Mouse (Mus musculus): ENCODE measurements around the gene Gnpat. TPM values are rescaled to one million over a fixed set of nuclear protein-coding genes. Genes with fewer than 3 reads are reported as not detected.

Gnpat gene
- total RNA-seq, 1 experiment from 2014 or later, result 77.0 TPM

DNA sequence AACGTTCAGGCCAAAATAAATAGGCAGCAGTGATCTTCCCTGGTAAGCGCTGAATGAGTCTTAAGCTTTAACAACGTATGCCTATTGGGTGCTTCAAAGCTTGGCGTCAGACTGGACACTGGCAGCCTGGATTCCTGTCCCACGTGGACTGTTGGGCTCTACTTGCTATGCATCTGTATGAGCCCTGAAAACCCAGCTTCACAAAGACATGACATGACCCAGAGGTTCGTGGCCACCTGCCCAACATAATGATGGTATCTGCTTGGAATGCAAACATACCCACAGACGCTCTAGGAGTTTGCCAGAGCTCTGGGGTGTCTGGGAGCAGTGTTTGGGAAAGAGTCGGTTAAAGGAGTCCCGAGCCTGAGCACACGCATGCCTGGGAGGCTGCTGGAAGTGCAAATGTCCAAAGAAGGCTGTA, 63.5 kb downstream of the Gnpat start:
- no peak for ATAC-seq (ENCODE audit: extremely low read depth, insufficient number of reproducible peaks, low FRiP score, poor library complexity, severe bottlenecking)

DNA sequence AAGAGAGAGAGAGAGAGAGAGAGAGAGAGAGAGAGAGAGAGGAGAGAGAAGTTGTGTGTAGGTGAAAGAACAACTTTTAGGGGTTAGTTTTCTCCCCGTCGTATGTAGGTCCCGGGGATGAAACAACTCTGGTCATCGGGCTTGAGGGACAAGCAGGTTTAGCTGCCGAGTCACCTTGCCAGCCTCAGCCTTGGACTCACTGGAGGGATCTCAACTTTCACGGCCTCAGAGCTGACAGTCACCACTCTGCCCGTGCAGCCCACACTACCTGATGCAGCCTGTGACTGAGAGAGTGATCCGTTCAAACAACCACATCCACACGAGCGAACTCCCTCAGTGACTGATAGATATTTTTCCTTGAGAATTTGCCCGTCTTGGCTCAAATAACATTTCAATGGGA, 66.2 kb downstream of the Gnpat start:
- no peak for ATAC-seq (ENCODE audit: extremely low read depth, insufficient number of reproducible peaks, low FRiP score, poor library complexity, severe bottlenecking)

DNA sequence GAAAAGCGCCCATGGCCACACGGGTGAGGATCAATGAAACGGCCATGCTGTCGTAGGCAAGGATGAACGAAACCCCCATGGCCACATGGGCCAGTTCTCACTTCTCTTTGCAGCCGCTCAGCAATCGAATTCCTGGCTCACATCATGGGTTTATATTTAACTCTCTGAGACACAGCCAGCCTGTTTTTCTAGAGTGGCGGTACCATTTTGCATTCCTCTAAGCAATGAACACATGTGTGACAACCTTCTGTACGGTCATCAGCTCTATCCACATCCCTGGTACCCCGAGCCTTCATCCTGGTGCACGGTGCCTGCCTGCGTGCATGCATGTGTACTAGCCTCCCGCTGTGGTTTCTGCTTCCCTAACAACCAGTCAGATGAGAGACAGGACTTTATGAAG, 67.3 kb downstream of the Gnpat start:
- no peak for ATAC-seq (ENCODE audit: extremely low read depth, insufficient number of reproducible peaks, low FRiP score, poor library complexity, severe bottlenecking)

DNA sequence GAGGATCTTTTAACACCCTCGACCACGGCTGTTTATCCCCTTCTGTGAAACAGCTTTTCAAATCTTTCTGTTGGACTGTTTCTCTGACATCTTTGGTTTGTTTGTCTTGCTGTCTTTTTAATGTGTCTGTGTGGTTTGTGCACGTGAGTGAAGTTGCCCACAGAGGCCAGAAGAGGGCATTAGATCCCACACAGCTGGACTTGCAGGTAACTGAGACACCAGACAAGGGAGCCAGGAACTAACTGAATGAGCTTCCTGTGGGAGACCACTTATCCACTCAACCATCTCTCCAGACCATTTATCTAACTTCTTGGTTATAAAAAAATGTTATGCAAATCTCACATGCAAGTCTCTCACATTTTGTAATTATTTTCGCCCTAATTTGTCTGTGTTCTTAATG, 67.8 kb downstream of the Gnpat start:
- ATAC-seq (ENCODE audit: extremely low read depth, insufficient number of reproducible peaks, low FRiP score, poor library complexity, severe bottlenecking), result no peak

DNA sequence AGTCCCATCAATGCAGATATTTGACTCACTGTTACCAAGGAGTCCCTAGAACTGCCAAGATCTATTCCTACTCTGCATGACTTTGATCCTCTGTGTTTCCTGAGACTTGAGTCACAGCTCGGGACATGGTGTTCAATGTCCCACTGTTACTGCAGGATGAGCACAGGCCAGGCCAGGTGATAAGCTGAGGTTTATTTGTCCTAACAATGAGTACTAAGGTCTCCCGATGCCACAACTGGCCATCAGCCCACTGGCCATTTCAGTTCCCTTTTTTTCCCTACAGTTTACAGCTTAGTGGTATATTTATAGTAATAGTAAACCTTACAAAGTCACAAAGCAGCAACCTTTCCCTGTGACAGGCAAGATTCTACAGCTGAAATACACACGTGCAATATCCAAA, 69.6 kb downstream of the Gnpat start:
- no peak for ATAC-seq (ENCODE audit: extremely low read depth, insufficient number of reproducible peaks, low FRiP score, poor library complexity, severe bottlenecking)

DNA sequence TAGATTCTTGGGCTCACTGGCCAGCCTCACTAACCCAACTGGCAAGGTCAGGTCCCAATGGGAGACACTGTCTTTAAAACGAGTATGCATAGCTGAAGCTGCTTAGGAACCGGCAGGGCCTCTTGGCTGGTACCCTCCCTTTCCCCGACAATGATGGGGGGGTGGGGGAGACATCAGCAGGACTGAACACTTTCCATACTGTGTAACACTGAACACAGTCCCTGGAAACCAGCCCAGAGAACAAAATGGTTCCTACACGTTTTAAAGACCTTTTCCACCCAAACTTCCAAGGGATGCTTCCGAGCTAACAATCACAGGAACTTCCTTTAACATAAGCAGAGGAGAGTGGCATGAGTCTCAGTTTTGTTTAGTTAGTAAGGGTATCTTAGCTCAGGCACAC, 72.3 kb downstream of the Gnpat start:
- ATAC-seq (ENCODE audit: extremely low read depth, insufficient number of reproducible peaks, low FRiP score, poor library complexity, severe bottlenecking), result no peak

DNA sequence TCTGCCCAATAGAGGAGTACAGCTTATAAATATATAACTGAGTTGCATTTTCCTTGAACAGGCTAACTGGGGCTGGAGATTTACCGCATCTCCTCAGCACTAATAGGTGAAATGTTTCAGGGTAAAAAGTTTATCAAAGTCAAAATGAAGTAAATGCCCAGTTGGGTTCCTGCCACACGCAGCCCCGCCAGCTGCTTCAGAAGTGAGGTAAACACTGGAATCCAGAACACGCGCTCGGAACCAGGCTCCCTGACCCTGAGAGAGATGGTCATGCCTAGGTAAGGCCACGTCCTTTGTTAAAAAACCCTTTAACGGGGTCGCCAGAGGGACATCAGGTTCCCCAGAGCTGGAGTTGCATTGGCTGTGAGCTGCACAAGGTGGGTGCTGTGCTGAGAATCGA, 73.9 kb downstream of the Gnpat start:
- ATAC-seq (ENCODE audit: extremely low read depth, insufficient number of reproducible peaks, low FRiP score, poor library complexity, severe bottlenecking), result no peak

DNA sequence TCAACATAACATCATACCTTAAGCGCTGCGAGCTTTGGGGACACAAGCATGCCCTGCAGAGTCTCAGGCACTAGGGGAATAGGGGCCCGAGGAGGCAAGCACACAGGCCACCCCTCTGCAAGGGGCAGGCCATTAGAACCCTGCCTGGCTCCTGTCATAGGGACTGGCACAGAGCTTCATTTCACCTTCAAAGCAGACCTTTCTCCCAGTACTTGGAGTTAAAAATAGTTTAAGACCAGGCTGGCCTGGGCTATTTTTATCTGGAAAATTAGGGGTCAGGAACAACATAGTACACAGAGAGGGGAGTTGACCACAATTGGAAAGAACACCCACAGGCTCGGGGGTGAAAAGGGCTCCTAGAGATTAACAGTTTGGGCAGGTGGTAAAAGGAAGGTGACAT, 74.5 kb downstream of the Gnpat start:
- no peak for ATAC-seq (ENCODE audit: extremely low read depth, insufficient number of reproducible peaks, low FRiP score, poor library complexity, severe bottlenecking)

Other genes with a start within 250 kb of the Gnpat start
- 1.8 and 2.6 TPM in 2 replicates for gene 2310022B05Rik, start 199.7 kb upstream of the Gnpat start, total RNA-seq (2017)
- 60.0 and 63.4 TPM in 2 replicates for gene Ttc13, start 141.1 kb upstream of the Gnpat start, total RNA-seq (2017)
- 9.1 and 12.9 TPM in 2 replicates for gene Arv1, start 140.9 kb upstream of the Gnpat start, total RNA-seq (2017)
- gene Fam89a, start 111.2 kb upstream of the Gnpat start, total RNA-seq (2017), result not detected in 2 replicates
- gene Trim67, start 69.9 kb upstream of the Gnpat start, total RNA-seq (2017), result not detected in 2 replicates
- 26.5 and 27.5 TPM in 2 replicates for gene 2810004N23Rik, start 87 bp downstream of the Gnpat start, total RNA-seq (2017)
- gene Exoc8, start 34.7 kb downstream of the Gnpat start, total RNA-seq (2017), result 17.8 and 21.8 TPM in 2 replicates
- 26.2 and 31.1 TPM in 2 replicates for gene Sprtn, start 34.9 kb downstream of the Gnpat start, total RNA-seq (2017)
- 14.2 and 15.9 TPM in 2 replicates for gene Egln1, start 86.3 kb downstream of the Gnpat start, total RNA-seq (2017)
- gene Tsnax, start 150.0 kb downstream of the Gnpat start, total RNA-seq (2017), result 51.6 and 53.2 TPM in 2 replicates
- gene Disc1, start 191.2 kb downstream of the Gnpat start, total RNA-seq (2017), result 0.37 and 0.93 TPM in 2 replicates